Mouse (Mus musculus) myocyte (in vitro differentiated cells): ENCODE data around the gene Prim2. TPM values are rescaled to one million over a fixed set of nuclear protein-coding genes. Genes with fewer than 3 reads are reported as not detected.

Experiments
- H3K27me3 ChIP-seq: one replicate; pipeline ENCODE4 v1.6.1; 2011; ENCODE audit not compliant: control insufficient read depth, insufficient read depth, insufficient read length
- H3K36me3 ChIP-seq: one replicate; pipeline ENCODE4 v1.6.1; 2011; ENCODE audit not compliant: control insufficient read depth, insufficient read depth
- H3K4me2 ChIP-seq: one replicate; pipeline ENCODE4 v1.6.1; 2011; ENCODE audit warnings: low read depth, control low read depth
- H3K4me3 ChIP-seq: one replicate; pipeline ENCODE4 v1.5.1; 2011; ENCODE audit warnings: mild to moderate bottlenecking, control low read depth, moderate library complexity
- H3K79me2 ChIP-seq: one replicate; pipeline ENCODE4 v1.6.1; 2011; ENCODE audit not compliant: control insufficient read depth, insufficient read depth
- H3ac ChIP-seq: one replicate; pipeline ENCODE4 v1.6.1; 2011; ENCODE audit not compliant: control insufficient read depth, insufficient read length
- CEBPB ChIP-seq: IDR thresholded peaks from 2 replicates; pipeline ENCODE4 v1.6.1; 2011; ENCODE audit warnings: mild to moderate bottlenecking, moderate library complexity; ENCODE audit not compliant: poor library complexity, insufficient read depth, severe bottlenecking
- E2F4 ChIP-seq: IDR thresholded peaks from one replicate; pipeline ENCODE4 v1.6.1; 2011; ENCODE audit warnings: mild to moderate bottlenecking, control low read depth, moderate library complexity; ENCODE audit not compliant: insufficient read depth
- MAX ChIP-seq: IDR thresholded peaks from one replicate; pipeline ENCODE4 v1.6.1; 2011; ENCODE audit warnings: low read depth, mild to moderate bottlenecking, control low read depth
- MYOD1 ChIP-seq, 3 experiments: IDR thresholded peaks; one replicate each; pipeline ENCODE4 v1.6.1; 2011; ENCODE audit warnings: control low read depth in 2 of 3, low read depth in 2 of 3, mild to moderate bottlenecking in 2 of 3, moderate library complexity in 1 of 3; ENCODE audit not compliant: insufficient read length in 2 of 3, control insufficient read depth in 1 of 3
- MYOG ChIP-seq, 3 experiments: IDR thresholded peaks; one replicate each; pipeline ENCODE4 v1.6.1; 2011; ENCODE audit warnings: control low read depth in 2 of 3, low read depth in 2 of 3, mild to moderate bottlenecking in 2 of 3; ENCODE audit not compliant: insufficient read length in 2 of 3, control insufficient read depth in 1 of 3, insufficient read depth in 1 of 3
- POLR2A ChIP-seq: IDR thresholded peaks from one replicate; pipeline ENCODE4 v1.6.1; 2011; ENCODE audit warnings: low read depth, mild to moderate bottlenecking, control low read depth, moderate library complexity; ENCODE audit not compliant: insufficient read length
- POLR2AphosphoS2 ChIP-seq: IDR thresholded peaks from one replicate; pipeline ENCODE4 v1.6.1; 2011; ENCODE audit warnings: low read depth, control low read depth; ENCODE audit not compliant: insufficient read length
- REST ChIP-seq: IDR thresholded peaks from one replicate; pipeline ENCODE4 v1.6.1; 2011; ENCODE audit warnings: mild to moderate bottlenecking, control low read depth, moderate library complexity; ENCODE audit not compliant: insufficient read depth, insufficient read length
- SRF ChIP-seq: IDR thresholded peaks from one replicate; pipeline ENCODE4 v1.6.1; 2011; ENCODE audit warnings: low read depth; ENCODE audit not compliant: control insufficient read depth, insufficient read length
- TCF12 ChIP-seq: IDR thresholded peaks from one replicate; pipeline ENCODE4 v1.6.1; 2011; ENCODE audit warnings: mild to moderate bottlenecking, control low read depth; ENCODE audit not compliant: poor library complexity, insufficient read depth, severe bottlenecking
- TCF3 ChIP-seq: IDR thresholded peaks from one replicate; pipeline ENCODE4 v1.6.1; 2011; ENCODE audit warnings: low read depth, control low read depth; ENCODE audit not compliant: insufficient read length
- USF1 ChIP-seq: IDR thresholded peaks from one replicate; pipeline ENCODE4 v1.6.1; 2011; ENCODE audit warnings: low read depth, mild to moderate bottlenecking, control low read depth, moderate library complexity
- polyA plus RNA-seq: library from polyadenylated mRNA; unstranded; fragments of >200 nt; fragmentation: generic; extraction: Trizol; gene quantifications from one replicate; pipeline ENCODE4 v1.2.1, GENCODE M21; 2012; ENCODE audit warnings: missing spikeins

The Prim2 gene
- polyA plus RNA-seq, 1 experiment: 8.2 TPM

DNA sequence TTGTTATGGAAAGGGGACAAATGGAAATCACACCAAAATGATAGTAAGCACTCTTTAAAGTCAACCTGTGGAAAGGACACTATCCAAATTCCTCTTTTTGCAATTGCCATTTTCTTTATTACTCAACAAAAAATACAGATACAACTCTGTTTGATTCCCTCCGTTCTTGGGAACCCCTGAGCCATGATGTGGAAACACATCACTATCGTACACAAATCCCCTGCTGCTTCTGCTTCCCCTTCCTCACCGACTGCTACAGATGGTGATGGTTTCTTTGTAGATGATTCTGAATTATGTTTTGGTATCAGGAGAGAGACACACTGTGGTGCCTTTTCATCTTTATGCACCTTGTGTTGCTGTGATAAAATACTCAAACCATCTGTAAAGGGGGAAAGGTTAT lies 210.6 kb downstream of the Prim2 start:
- H3K36me3 ChIP-seq: no peaks in the 10 kb centered on the region
- no peaks in the 10 kb centered on the region for H3K27me3 ChIP-seq
- TF ChIP-seq E2F4 (no peak), SRF (no peak), MYOD1 (IDR thresholded peaks at IDR 0.05; ENCODE audit: control insufficient read depth in 1 of 3, insufficient read length in 2 of 3, low read depth in 2 of 3) (no peak), MAX (no peak), TCF3 (no peak), CEBPB (no peak), MYOG (IDR thresholded peaks at IDR 0.05; ENCODE audit: control insufficient read depth in 1 of 3, insufficient read depth in 1 of 3, insufficient read length in 2 of 3, low read depth in 2 of 3) (no peak), USF1 (no peak), POLR2AphosphoS2 (no peak), TCF12 (no peak)
- H3ac ChIP-seq: no peak overlapping the region
- no peaks in the 10 kb centered on the region for H3K79me2 ChIP-seq
- H3K4me3 ChIP-seq: no peak overlapping the region
- no peak overlapping the region for H3K4me2 ChIP-seq

DNA sequence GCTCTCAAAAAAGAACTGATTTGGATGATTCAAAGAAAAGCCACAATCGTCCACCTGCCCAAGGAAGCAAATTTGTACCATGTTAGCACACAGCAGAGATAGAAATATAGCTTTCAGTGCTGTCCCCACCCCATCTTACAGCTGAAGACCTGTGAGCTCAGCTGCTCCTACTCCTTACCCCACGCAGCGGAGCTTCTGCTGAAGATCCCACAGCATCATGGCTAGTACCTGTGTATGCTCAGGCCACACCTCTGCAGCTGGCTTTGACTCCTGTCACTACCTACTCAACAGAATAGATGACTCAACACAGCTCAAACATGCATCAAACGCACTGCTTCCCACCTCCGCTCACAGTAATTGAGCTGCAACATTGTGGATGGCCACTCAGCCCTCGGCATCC lies 215.3 kb downstream of the Prim2 start:
- H3K79me2 ChIP-seq: no peaks in the 10 kb centered on the region
- H3K36me3 ChIP-seq: no peaks in the 10 kb centered on the region
- H3K4me2 ChIP-seq: no peak overlapping the region
- H3ac ChIP-seq: no peak overlapping the region
- no peak for TF ChIP-seq POLR2AphosphoS2
- no peak for TF ChIP-seq MYOG (IDR thresholded peaks at IDR 0.05; ENCODE audit: control insufficient read depth in 1 of 3, insufficient read depth in 1 of 3, insufficient read length in 2 of 3, low read depth in 2 of 3)
- TF ChIP-seq USF1: no peak
- no peak for TF ChIP-seq TCF12
- TF ChIP-seq MYOD1 (IDR thresholded peaks at IDR 0.05; ENCODE audit: control insufficient read depth in 1 of 3, insufficient read length in 2 of 3, low read depth in 2 of 3): no peak
- TF ChIP-seq TCF3: no peak
- TF ChIP-seq MAX: no peak
- TF ChIP-seq E2F4: no peak
- TF ChIP-seq POLR2A: no peak
- no peak for TF ChIP-seq SRF
- TF ChIP-seq CEBPB: no peak
- no peak for TF ChIP-seq REST
- no peak overlapping the region for H3K4me3 ChIP-seq
- no peaks in the 10 kb centered on the region for H3K27me3 ChIP-seq

DNA sequence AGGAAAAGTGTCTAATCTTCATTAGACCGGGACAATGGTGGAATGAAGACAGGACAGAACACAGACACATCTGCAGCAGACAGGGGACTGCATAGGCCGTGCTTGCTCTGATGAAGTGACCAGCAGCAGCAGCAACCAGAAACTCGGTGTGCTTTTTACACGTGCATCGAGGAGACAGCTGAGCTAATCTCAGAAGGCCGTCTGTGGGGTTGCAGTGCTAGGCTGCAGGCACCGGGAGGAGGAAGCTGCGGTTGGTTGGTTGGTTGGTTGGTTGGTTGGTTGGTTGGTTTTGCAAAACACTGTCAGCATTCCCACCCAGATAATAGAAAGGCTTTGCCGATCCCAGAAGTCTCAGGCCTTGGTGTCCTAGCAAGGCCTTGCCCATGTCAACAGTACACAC lies 216.3 kb downstream of the Prim2 start:
- H3K27me3 ChIP-seq: no peaks in the 10 kb centered on the region
- no peak overlapping the region for H3K4me3 ChIP-seq
- TF ChIP-seq POLR2A (no peak), TCF3 (no peak), POLR2AphosphoS2 (no peak), MAX (no peak), E2F4 (no peak), MYOD1 (IDR thresholded peaks at IDR 0.05; ENCODE audit: control insufficient read depth in 1 of 3, insufficient read length in 2 of 3, low read depth in 2 of 3) (no peak), CEBPB (no peak), USF1 (no peak), REST (no peak), SRF (no peak), MYOG (IDR thresholded peaks at IDR 0.05; ENCODE audit: control insufficient read depth in 1 of 3, insufficient read depth in 1 of 3, insufficient read length in 2 of 3, low read depth in 2 of 3) (no peak), TCF12 (no peak)
- no peak overlapping the region for H3K4me2 ChIP-seq
- H3K36me3 ChIP-seq: no peaks in the 10 kb centered on the region
- H3ac ChIP-seq: no peak overlapping the region
- no peaks in the 10 kb centered on the region for H3K79me2 ChIP-seq

DNA sequence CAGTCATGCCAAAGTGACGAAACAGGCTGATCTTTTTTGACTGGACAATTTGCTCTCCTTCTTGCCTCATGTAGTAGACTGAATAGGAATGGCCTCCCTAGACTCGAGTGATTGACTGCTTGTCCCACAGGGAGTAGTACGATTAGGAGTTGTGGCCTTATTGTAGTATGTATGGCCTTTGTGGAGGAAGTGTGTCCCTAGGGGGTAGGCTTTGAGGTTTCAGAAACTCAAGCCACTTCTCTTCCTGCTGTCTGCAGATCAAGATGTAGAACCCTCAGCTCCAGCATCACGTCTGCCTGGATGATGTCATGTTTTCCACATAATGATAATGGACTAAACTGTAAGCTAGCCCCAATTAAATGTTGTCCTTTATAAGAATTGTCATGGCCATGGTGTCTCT lies 222.4 kb downstream of the Prim2 start:
- no peak overlapping the region for H3K4me2 ChIP-seq
- TF ChIP-seq POLR2AphosphoS2: no peak
- H3K4me3 ChIP-seq: no peak overlapping the region
- no peak overlapping the region for H3ac ChIP-seq
- H3K79me2 ChIP-seq: no peaks in the 10 kb centered on the region
- no peaks in the 10 kb centered on the region for H3K27me3 ChIP-seq
- H3K36me3 ChIP-seq: no peaks in the 10 kb centered on the region

DNA sequence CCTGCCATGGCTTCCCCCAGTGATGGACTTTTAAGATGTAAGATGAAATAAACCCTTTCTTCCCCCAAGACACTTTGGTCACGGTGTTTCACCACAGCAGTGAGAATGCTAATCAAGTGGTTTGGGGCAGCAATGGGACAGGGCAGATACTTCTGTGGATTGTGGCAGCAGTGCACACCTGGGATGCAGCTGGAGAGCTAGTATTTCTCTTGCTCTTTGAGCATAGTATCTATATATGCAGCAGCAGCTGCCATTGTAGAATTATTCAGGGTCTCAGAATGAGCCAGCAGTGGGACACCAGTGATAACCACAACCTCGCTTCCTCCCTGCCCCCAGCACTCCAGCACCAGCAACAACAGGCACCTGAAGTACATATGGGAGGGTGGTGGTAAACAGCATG lies 233.4 kb downstream of the Prim2 start:
- Histone ChIP-seq H3K4me2 (no peak overlapping the region), H3K36me3 (no peaks in the 10 kb centered on the region)
- TF ChIP-seq TCF12 (no peak), SRF (no peak), MYOD1 (IDR thresholded peaks at IDR 0.05; ENCODE audit: control insufficient read depth in 1 of 3, insufficient read length in 2 of 3, low read depth in 2 of 3) (no peak), POLR2AphosphoS2 (no peak), CEBPB (no peak), E2F4 (no peak), USF1 (no peak), MYOG (IDR thresholded peaks at IDR 0.05; ENCODE audit: control insufficient read depth in 1 of 3, insufficient read depth in 1 of 3, insufficient read length in 2 of 3, low read depth in 2 of 3) (no peak), TCF3 (no peak), REST (no peak)

More for the DNA sequence above, 233.4 kb downstream of the Prim2 start:
- H3K4me3 ChIP-seq: no peak overlapping the region
- no peaks in the 10 kb centered on the region for H3K27me3 ChIP-seq
- H3ac ChIP-seq: no peak overlapping the region
- no peaks in the 10 kb centered on the region for H3K79me2 ChIP-seq

Other genes with a start within 250 kb of the Prim2 start
- gene Rab23, start 50.1 kb upstream of the Prim2 start, polyA plus RNA-seq: 8.7 TPM
- 37.3 TPM for gene Bag2, start 88.0 kb upstream of the Prim2 start, polyA plus RNA-seq
- 4.9 TPM for gene Zfp451, start 144.8 kb upstream of the Prim2 start, polyA plus RNA-seq
- 3.8 TPM for gene Bend6, start 238.0 kb upstream of the Prim2 start, polyA plus RNA-seq
- 49.7 TPM for gene Dst, start 238.4 kb upstream of the Prim2 start, polyA plus RNA-seq